Comparison of ENCODE assay signal across 7 mouse cellular contexts in genomic region chr2:32514335-32514734, GRCm38 (mm10). TPM values are rescaled to one million over a fixed set of nuclear protein-coding genes. Genes with fewer than 3 reads are reported as not detected.
A peak's percentile ranks its signal among the peaks of the same experiment; 100 is the strongest.
DNase-seq lines count a peak whose midpoint lies in the region; ATAC-seq and TF ChIP-seq lines count a peak whose summit lies in the region.

No protein-coding gene starts in this region.

- H3K9me3 ChIP-seq in ES-Bruce4 (replicated peaks; ENCODE audit: control insufficient read depth, insufficient read depth, low read length, poor library complexity, severe bottlenecking), result no peaks in the 10 kb centered on the region
- H3K9me3 ChIP-seq in heart, embryonic 12.5 days (replicated peaks), result no peaks in the 10 kb centered on the region
- H3K9me3 ChIP-seq in limb, embryonic 13.5 days, result no peaks in the 10 kb centered on the region
- no peaks in the 10 kb centered on the region for H3K9me3 ChIP-seq in midbrain, embryonic 13.5 days

- no peak overlapping the region for H3K27ac ChIP-seq in ES-Bruce4 (ENCODE audit: insufficient read depth, low read length)
- no peak overlapping the region for H3K27ac ChIP-seq in heart, embryonic 12.5 days (ENCODE audit: poor library complexity, severe bottlenecking)
- peak overlapping the region; percentile 33; the same call in 1 of the 2 replicates for H3K27ac ChIP-seq in limb, embryonic 13.5 days
- no peak overlapping the region for H3K27ac ChIP-seq in midbrain, embryonic 13.5 days

- no peak for TF ChIP-seq CTCF in C2C12 (IDR thresholded peaks at IDR 0.05; ENCODE audit: control insufficient read depth, insufficient read depth, insufficient read length)
- TF ChIP-seq CTCF in ES-Bruce4 (IDR thresholded peaks at IDR 0.05; ENCODE audit: low read depth, low read length), result no peak

- peaks cover 2% of the 10 kb centered on the region for H3K4me1 ChIP-seq in ES-Bruce4 (ENCODE audit: control insufficient read depth, insufficient read depth, low read length)
- H3K4me1 ChIP-seq in heart, embryonic 12.5 days (replicated peaks), result peaks cover 22% of the 10 kb centered on the region
- peaks cover 17% of the 10 kb centered on the region for H3K4me1 ChIP-seq in limb, embryonic 13.5 days
- no peaks in the 10 kb centered on the region for H3K4me1 ChIP-seq in midbrain, embryonic 13.5 days (replicated peaks)

- DNase-seq in gastrocnemius, postnatal 25 days, result no peak
- DNase-seq in layer of hippocampus, adult 9-11 months, result no peak

- peak; percentile 40; the same call in 1 of the 2 replicates for ATAC-seq in heart, embryonic 12.5 days (ENCODE audit: insufficient number of reproducible peaks, low FRiP score)
- ATAC-seq in limb, embryonic 13.5 days (ENCODE audit: low FRiP score, low read depth), result no peak
- ATAC-seq in midbrain, embryonic 13.5 days, result no peak

- H3K4me3 ChIP-seq in C2C12 (ENCODE audit: insufficient read depth, poor library complexity, severe bottlenecking) (no peak overlapping the region), ES-Bruce4 (ENCODE audit: low read depth, low read length) (0 out of 2 replicates have a peak overlapping the region, but pooled peaks have one; percentile 4)
- H3K4me3 ChIP-seq in heart, embryonic 12.5 days, result no peak overlapping the region
- no peak overlapping the region for H3K4me3 ChIP-seq in limb, embryonic 13.5 days
- no peak overlapping the region for H3K4me3 ChIP-seq in midbrain, embryonic 13.5 days (replicated peaks)

- H3ac ChIP-seq in C2C12 (ENCODE audit: control insufficient read depth, insufficient read length, low read depth), result peak overlapping the region; percentile 8

- peak overlapping the region; percentile 9; the same call in 1 of the 2 replicates for H3K9ac ChIP-seq in ES-Bruce4 (ENCODE audit: low read depth, poor library complexity, severe bottlenecking)
- H3K9ac ChIP-seq in heart, embryonic 12.5 days, result 0 out of 2 replicates have a peak overlapping the region, but pooled peaks have one; percentile 31
- no peak overlapping the region for H3K9ac ChIP-seq in limb, embryonic 13.5 days
- H3K9ac ChIP-seq in midbrain, embryonic 13.5 days (replicated peaks), result no peak overlapping the region

- H3K27me3 ChIP-seq in C2C12 (ENCODE audit: control insufficient read depth, insufficient read depth, insufficient read length), result no peaks in the 10 kb centered on the region
- no peaks in the 10 kb centered on the region for H3K27me3 ChIP-seq in ES-Bruce4 (ENCODE audit: control insufficient read depth, insufficient read depth, low read length, poor library complexity, severe bottlenecking)
- no peaks in the 10 kb centered on the region for H3K27me3 ChIP-seq in heart, embryonic 12.5 days (replicated peaks)
- H3K27me3 ChIP-seq in limb, embryonic 13.5 days, result no peaks in the 10 kb centered on the region
- H3K27me3 ChIP-seq in midbrain, embryonic 13.5 days, result no peaks in the 10 kb centered on the region

- TF ChIP-seq POLR2A in ES-Bruce4 (IDR thresholded peaks at IDR 0.05; ENCODE audit: insufficient read depth, low read length), result no peak

- no peaks in the 10 kb centered on the region for H3K79me3 ChIP-seq in C2C12 (ENCODE audit: low read depth)

- H3K36me3 ChIP-seq in C2C12 (ENCODE audit: control insufficient read depth, insufficient read depth) (no peaks in the 10 kb centered on the region), ES-Bruce4 (ENCODE audit: control insufficient read depth, insufficient read depth, low read length, poor library complexity, severe bottlenecking) (no peaks in the 10 kb centered on the region)
- no peaks in the 10 kb centered on the region for H3K36me3 ChIP-seq in heart, embryonic 12.5 days
- H3K36me3 ChIP-seq in limb, embryonic 13.5 days, result no peaks in the 10 kb centered on the region
- H3K36me3 ChIP-seq in midbrain, embryonic 13.5 days, result no peaks in the 10 kb centered on the region

- no peaks in the 10 kb centered on the region for H3K79me2 ChIP-seq in C2C12 (ENCODE audit: control insufficient read depth, insufficient read depth)

- TF ChIP-seq EP300 in ES-Bruce4 (IDR thresholded peaks at IDR 0.05; ENCODE audit: insufficient read depth, low read depth, low read length), result no peak

- no peak overlapping the region for H3K4me2 ChIP-seq in heart, embryonic 12.5 days
- no peak overlapping the region for H3K4me2 ChIP-seq in limb, embryonic 13.5 days (replicated peaks)
- H3K4me2 ChIP-seq in midbrain, embryonic 13.5 days (replicated peaks), result no peak overlapping the region

- 21% methylated on average over 6 of the region's 6 CpGs for WGBS in heart, embryonic 12.5 days
- WGBS in limb, embryonic 13.5 days, result 16% methylated on average over 6 of the region's 6 CpGs
- 64% methylated on average over 6 of the region's 6 CpGs for WGBS in midbrain, embryonic 13.5 days

TF ChIP-seq in C2C12, 6 proteins besides CTCF, POLR2A, EP300 and RAD21:
- TF ChIP-seq CEBPB (IDR thresholded peaks at IDR 0.05; ENCODE audit: low read depth) (no peak), MYOG (IDR thresholded peaks at IDR 0.05; ENCODE audit: control insufficient read depth, extremely low read depth, insufficient read length) (no peak), FOSL1 (IDR thresholded peaks at IDR 0.05; ENCODE audit: insufficient read depth, low read length, poor library complexity, severe bottlenecking) (no peak), USF1 (IDR thresholded peaks at IDR 0.05; ENCODE audit: low read depth) (no peak), MAX (IDR thresholded peaks at IDR 0.05) (no peak), MYOD1 (IDR thresholded peaks at IDR 0.05; ENCODE audit: control insufficient read depth, insufficient read length, low read depth) (no peak)

RNA-seq across cellular contexts. Expression of gene Fam102a, which starts 20.8 kb away (rescaled TPM):
- 2.4 TPM for polyA plus RNA-seq in C2C12 (2012; fragmentation: generic; extraction: Trizol)
- 12.2 and 16.5 TPM in 2 replicates for polyA plus RNA-seq in ES-Bruce4 (2011; ENCODE audit: insufficient read depth, insufficient read length, low read depth, missing spikeins)
- polyA plus RNA-seq in heart, embryonic 12.5 days (2016; fragmentation: Nextera tagmentation; extraction: Ambion mirVana), result 7.9 and 9.0 TPM in 2 replicates
- 10.4 and 10.9 TPM in 2 replicates for polyA plus RNA-seq in limb, embryonic 13.5 days (2015; fragmentation: Nextera tagmentation; extraction: Ambion mirVana)
- total RNA-seq in gastrocnemius, postnatal 25 days (2021), result 1 to 10 TPM; 2.4 to 2.9 TPM
- polyA plus RNA-seq in midbrain, embryonic 13.5 days (2015; fragmentation: Nextera tagmentation; extraction: Ambion mirVana), result 5.6 and 7.3 TPM in 2 replicates

RNA-seq across cellular contexts. Expression of gene Dpm2, which starts 56.3 kb away (rescaled TPM):
- polyA plus RNA-seq in C2C12 (2012; fragmentation: generic; extraction: Trizol) (73.7 TPM), ES-Bruce4 (2011; ENCODE audit: insufficient read depth, insufficient read length, low read depth, missing spikeins) (35.1 and 41.7 TPM in 2 replicates)
- 68.0 and 71.5 TPM in 2 replicates for polyA plus RNA-seq in heart, embryonic 12.5 days (2016; fragmentation: Nextera tagmentation; extraction: Ambion mirVana)
- 111 and 118 TPM in 2 replicates for polyA plus RNA-seq in limb, embryonic 13.5 days (2015; fragmentation: Nextera tagmentation; extraction: Ambion mirVana)
- total RNA-seq in gastrocnemius, postnatal 25 days (2021), result 10 to 100 TPM; 11.7 to 12.6 TPM
- 133 and 147 TPM in 2 replicates for polyA plus RNA-seq in midbrain, embryonic 13.5 days (2015; fragmentation: Nextera tagmentation; extraction: Ambion mirVana)

Comparison
In these comparisons a context has a peak if more than half of its experiments do, and no peak if none do; other contexts are left out.
1. H3K9ac ChIP-seq: peak in ES-Bruce4 (single experiment) and heart, embryonic 12.5 days (single experiment); none in limb, embryonic 13.5 days (single experiment) and midbrain, embryonic 13.5 days (single experiment).